8 mouse cellular contexts compared by ENCODE assay signal in the genomic region with DNA sequence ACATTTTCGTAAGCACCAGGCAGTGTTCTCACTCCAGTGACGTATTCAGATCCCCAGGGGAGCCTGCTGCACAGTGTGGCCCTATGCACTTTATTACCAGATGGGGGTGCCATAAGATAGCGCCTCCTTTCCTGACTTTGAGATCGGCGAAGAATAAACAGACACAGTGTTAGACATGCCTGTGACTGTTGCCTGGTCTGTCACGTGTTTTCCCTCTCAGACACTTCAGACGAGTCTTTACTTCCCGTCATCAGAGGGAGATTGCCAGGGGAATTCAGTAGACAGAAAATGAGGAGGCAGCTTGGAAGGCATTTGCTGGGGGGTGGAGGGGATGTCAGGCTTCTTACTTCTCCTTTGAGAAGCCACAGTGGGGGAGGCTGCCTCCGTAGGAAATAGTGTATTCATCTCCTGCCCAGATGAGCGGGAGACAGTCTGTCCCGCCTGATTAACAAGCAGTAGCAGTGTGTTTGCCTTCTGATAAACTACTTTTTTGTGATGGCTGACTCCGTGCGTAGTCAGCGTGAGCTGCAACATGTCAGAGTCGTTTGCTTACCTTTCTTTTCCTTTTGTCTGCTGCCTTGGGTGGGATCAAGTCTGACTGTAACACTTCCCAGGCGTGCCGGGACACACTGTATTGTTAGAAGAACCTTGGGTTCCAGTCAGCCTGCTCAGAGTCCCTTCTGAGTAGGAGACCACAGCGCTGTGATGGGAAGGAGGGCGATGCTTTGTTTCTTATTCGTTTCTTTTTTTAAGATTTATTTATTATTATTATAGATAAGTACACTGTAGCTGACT. TPM values are rescaled to one million over a fixed set of nuclear protein-coding genes. Genes with fewer than 3 reads are reported as not detected.
DNase-seq lines count a peak whose midpoint lies in the region; ATAC-seq and TF ChIP-seq lines count a peak whose summit lies in the region.

No protein-coding gene starts in this region.

- TF ChIP-seq EP300 in CH12.LX (IDR thresholded peaks at IDR 0.05; ENCODE audit: low read length) = peak; percentile 21; the same call in 1 of the 2 replicates

- in situ Hi-C loops in CH12.LX (cut with MboI; ENCODE audit: low pct_ligation_motif_present, low pct_unique_long_range_greater_than_20kb, low sequenced_read_pairs) = loop anchor here (5.0 kb wide), 1 partner anchor 274 kb away; no protein-coding TSS in a partner anchor

- dilution Hi-C loops in CH12.LX (cut with MboI; ENCODE audit: extremely low pct_ligation_motif_present, extremely low pct_unique_long_range_greater_than_20kb, low sequenced_read_pairs) = no loop called here

- H3K9ac ChIP-seq in CH12.LX (ENCODE audit: insufficient read depth, low read depth) = no peak overlapping the region
- no peak overlapping the region for H3K9ac ChIP-seq in forebrain, embryonic 14.5 days (ENCODE audit: low read length)
- H3K9ac ChIP-seq in neural tube, embryonic 14.5 days (replicated peaks; ENCODE audit: low read depth, low read length) = no peak overlapping the region

- no peaks in the 10 kb centered on the region for H3K79me2 ChIP-seq in CH12.LX (replicated peaks; ENCODE audit: control insufficient read depth, extremely low read depth, insufficient read depth, poor library complexity, severe bottlenecking)

- TF ChIP-seq CTCF in CH12.LX (conservative IDR thresholded peaks at IDR 0.05 in 1 of 2, IDR thresholded peaks at IDR 0.05 in 1 of 2; ENCODE audit: low read depth in 2 of 2, low read length in 2 of 2) = peak; percentile 37 to 80
- TF ChIP-seq CTCF in layer of hippocampus, adult 2 months (conservative IDR thresholded peaks at IDR 0.05) = peak; percentile 81
- TF ChIP-seq CTCF in lung, adult 2 months (IDR thresholded peaks at IDR 0.05; ENCODE audit: insufficient read depth, low read length) = peak; percentile 68

- H3K4me3 ChIP-seq in CH12.LX (replicated peaks in 1 of 3; ENCODE audit: low read depth in 2 of 3, low read length in 2 of 3, poor library complexity in 1 of 3) = no peak overlapping the region
- no peak overlapping the region for H3K4me3 ChIP-seq in forebrain, embryonic 14.5 days (ENCODE audit: low read depth, low read length)
- H3K4me3 ChIP-seq in layer of hippocampus, adult 2 months = no peak overlapping the region
- peak overlapping the region; percentile 6 for H3K4me3 ChIP-seq in lung, adult 2 months (replicated peaks; ENCODE audit: extremely low read depth, low read depth, low read length)
- no peak overlapping the region for H3K4me3 ChIP-seq in neural tube, embryonic 14.5 days (ENCODE audit: low read depth, low read length)

- DNase-seq in CH12.LX (ENCODE audit: extremely low read depth) = peak; percentile 88
- DNase-seq in adrenal gland, postnatal 25 days = peak; percentile 24
- peak; percentile 83 for DNase-seq in forebrain, embryonic 14.5 days (ENCODE audit: low spot score)
- DNase-seq in heart, postnatal 4 days = peak; percentile 77
- peak; percentile 68 to 85 for DNase-seq in layer of hippocampus, adult 2 months (ENCODE audit: low spot score in 2 of 2)
- DNase-seq in lung, adult 2 months = peak; percentile 59
- peak; percentile 83 for DNase-seq in thymus, postnatal 0 days (ENCODE audit: low spot score)

- H3K27ac ChIP-seq in CH12.LX (ENCODE audit: insufficient read depth, low read depth) = no peak overlapping the region
- H3K27ac ChIP-seq in forebrain, embryonic 14.5 days (ENCODE audit: low read depth, low read length) = peak overlapping the region; percentile 74
- peak overlapping the region; percentile 46; the same call in 1 of the 2 replicates for H3K27ac ChIP-seq in layer of hippocampus, adult 2 months
- H3K27ac ChIP-seq in neural tube, embryonic 14.5 days (ENCODE audit: low read depth, low read length) = peak overlapping the region; percentile 35; the same call in 1 of the 2 replicates

- ATAC-seq in forebrain, embryonic 14.5 days = peak; percentile 95
- ATAC-seq in neural tube, embryonic 14.5 days (ENCODE audit: low read depth) = peak; percentile 87

- H3K4me1 ChIP-seq in CH12.LX (ENCODE audit: control insufficient read depth in 1 of 2, insufficient read depth in 2 of 2) = peaks cover 7 to 35% of the 10 kb centered on the region in 2 experiments
- no peaks in the 10 kb centered on the region for H3K4me1 ChIP-seq in forebrain, embryonic 14.5 days (ENCODE audit: control insufficient read depth, insufficient read depth, low read length)
- peaks cover 17% of the 10 kb centered on the region for H3K4me1 ChIP-seq in lung, adult 2 months (ENCODE audit: control insufficient read depth, insufficient read depth, low read length)
- no peaks in the 10 kb centered on the region for H3K4me1 ChIP-seq in neural tube, embryonic 14.5 days (ENCODE audit: control insufficient read depth, insufficient read depth, low read length)

- TF ChIP-seq POLR2A in CH12.LX (IDR thresholded peaks at IDR 0.05; ENCODE audit: low read depth, low read length) = no peak
- no peak for TF ChIP-seq POLR2A in lung, adult 2 months (IDR thresholded peaks at IDR 0.05; ENCODE audit: borderline replicate concordance, extremely low read depth, low read depth, low read length)

- H3K4me2 ChIP-seq in CH12.LX (ENCODE audit: insufficient read depth, low read depth, poor library complexity, severe bottlenecking) = no peak overlapping the region
- H3K4me2 ChIP-seq in forebrain, embryonic 14.5 days (ENCODE audit: low read length) = no peak overlapping the region
- H3K4me2 ChIP-seq in neural tube, embryonic 14.5 days (ENCODE audit: low read depth, low read length) = 0 out of 2 replicates have a peak overlapping the region, but pooled peaks have one; percentile 3

- no peaks in the 10 kb centered on the region for H3K9me3 ChIP-seq in CH12.LX (replicated peaks; ENCODE audit: low read length)
- no peaks in the 10 kb centered on the region for H3K9me3 ChIP-seq in forebrain, embryonic 14.5 days (replicated peaks; ENCODE audit: control insufficient read depth, low read length)
- no peaks in the 10 kb centered on the region for H3K9me3 ChIP-seq in neural tube, embryonic 14.5 days (ENCODE audit: control insufficient read depth, low read length)

- TF ChIP-seq RAD21 in CH12.LX (IDR thresholded peaks at IDR 0.05; ENCODE audit: low read depth, low read length) = peak; percentile 74

- no peaks in the 10 kb centered on the region for H3K27me3 ChIP-seq in CH12.LX (replicated peaks)
- H3K27me3 ChIP-seq in forebrain, embryonic 14.5 days (replicated peaks; ENCODE audit: control insufficient read depth, insufficient read depth, low read length) = no peaks in the 10 kb centered on the region
- no peaks in the 10 kb centered on the region for H3K27me3 ChIP-seq in neural tube, embryonic 14.5 days (ENCODE audit: control insufficient read depth, insufficient read depth, low read length)

- peaks cover 51 to 80% of the 10 kb centered on the region in 2 experiments for H3K36me3 ChIP-seq in CH12.LX (replicated peaks in 1 of 2; ENCODE audit: control insufficient read depth in 1 of 2, insufficient read depth in 1 of 2, low read length in 1 of 2)
- peaks cover 50% of the 10 kb centered on the region for H3K36me3 ChIP-seq in forebrain, embryonic 14.5 days (ENCODE audit: control insufficient read depth, insufficient read depth, low read length)
- peaks cover 14% of the 10 kb centered on the region for H3K36me3 ChIP-seq in neural tube, embryonic 14.5 days (ENCODE audit: control insufficient read depth, insufficient read depth, low read length)

- WGBS in forebrain, embryonic 14.5 days = 59% methylated on average over 20 of the region's 20 CpGs
- 18% methylated on average over 20 of the region's 20 CpGs for WGBS in lung, adult 2 months
- 45% methylated on average over 20 of the region's 20 CpGs for WGBS in neural tube, embryonic 14.5 days

TF ChIP-seq in CH12.LX, 34 proteins besides CTCF, POLR2A, EP300 and RAD21 (continues in another document):
- TF ChIP-seq PAX5 (IDR thresholded peaks at IDR 0.05; ENCODE audit: low read length) (no peak), ELF1 (IDR thresholded peaks at IDR 0.05; ENCODE audit: low read depth, low read length) (no peak), NRF1 (IDR thresholded peaks at IDR 0.05; ENCODE audit: low read depth, low read length) (no peak), E2F4 (IDR thresholded peaks at IDR 0.05; ENCODE audit: insufficient replicate concordance, low read depth, low read length) (no peak), ETS1 (conservative IDR thresholded peaks at IDR 0.05; ENCODE audit: low read depth, low read length) (peak; percentile 50), MEF2A (IDR thresholded peaks at IDR 0.05; ENCODE audit: borderline replicate concordance, low read depth, low read length) (0 out of 2 replicates have a peak, but pooled peaks have one; percentile 10), TBP (conservative IDR thresholded peaks at IDR 0.05; ENCODE audit: low read depth, low read length) (no peak), ZNF384 (IDR thresholded peaks at IDR 0.05; ENCODE audit: low read depth, low read length) (no peak), MXI1 (IDR thresholded peaks at IDR 0.05; ENCODE audit: low read depth, low read length) (peak; percentile 66; the same call in 1 of the 2 replicates), MYC (IDR thresholded peaks at IDR 0.05; ENCODE audit: low read depth, low read length) (peak; percentile 72; the same call in 1 of the 2 replicates), SMC3 (IDR thresholded peaks at IDR 0.05; ENCODE audit: low read depth, low read length) (peak; percentile 68)

RNA-seq across cellular contexts. Expression of a gene that starts 40.4 kb away (rescaled TPM):
- 2.9 and 3.2 TPM in 2 replicates for total RNA-seq in CH12.LX (2012; rRNA removed)
- 1.5 and 1.7 TPM in 2 replicates for total RNA-seq in CH12.LX (2014; rRNA removed)
- 2.5 and 2.8 TPM in 2 replicates for polyA plus RNA-seq in CH12.LX (2012; ENCODE audit: insufficient read length, low read depth)
- total RNA-seq in adrenal gland, postnatal 25 days (2021) = 9.4 and 13.3 TPM in 2 replicates
- 3.3 and 4.4 TPM in 2 replicates for polyA plus RNA-seq in forebrain, embryonic 14.5 days (2014; fragmentation: Nextera tagmentation; extraction: Ambion mirVana)
- 1 to 10 TPM; 7.4 TPM for total RNA-seq in heart, postnatal 4 days (2021)
- total RNA-seq in layer of hippocampus, adult 2 months (2021) = 10 to 100 TPM; 16.6 to 17.6 TPM
- polyA plus RNA-seq in lung, adult 2 months (2012; rRNA removed) = 5.6 and 8.6 TPM in 2 replicates
- 3.5 and 4.1 TPM in 2 replicates for polyA plus RNA-seq in neural tube, embryonic 14.5 days (2014; fragmentation: Nextera tagmentation; extraction: Ambion mirVana)
- 1.5 and 2.3 TPM in 2 replicates for polyA plus RNA-seq in thymus, postnatal 0 days (2015; fragmentation: Nextera tagmentation; extraction: Ambion mirVana)

RNA-seq across cellular contexts. Expression of a gene that starts 58.5 kb away (rescaled TPM):
- 12.0 and 16.5 TPM in 2 replicates for total RNA-seq in CH12.LX (2012; rRNA removed)
- total RNA-seq in CH12.LX (2014; rRNA removed) = 4.3 and 5.2 TPM in 2 replicates
- 36.3 and 39.0 TPM in 2 replicates for polyA plus RNA-seq in CH12.LX (2012; ENCODE audit: insufficient read length, low read depth)
- total RNA-seq in adrenal gland, postnatal 25 days (2021) = 121 and 126 TPM in 2 replicates
- 57.4 and 69.6 TPM in 2 replicates for polyA plus RNA-seq in forebrain, embryonic 14.5 days (2014; fragmentation: Nextera tagmentation; extraction: Ambion mirVana)
- 10 to 100 TPM; 32.2 to 34.5 TPM for total RNA-seq in heart, postnatal 4 days (2021)
- 100 to 1,000 TPM; 269 to 286 TPM for total RNA-seq in layer of hippocampus, adult 2 months (2021)
- 53.1 and 62.3 TPM in 2 replicates for polyA plus RNA-seq in lung, adult 2 months (2012; rRNA removed)
- 135 and 144 TPM in 2 replicates for polyA plus RNA-seq in neural tube, embryonic 14.5 days (2014; fragmentation: Nextera tagmentation; extraction: Ambion mirVana)
- polyA plus RNA-seq in thymus, postnatal 0 days (2015; fragmentation: Nextera tagmentation; extraction: Ambion mirVana) = 31.9 and 39.9 TPM in 2 replicates

Comparison
In these comparisons a context has a peak if more than half of its experiments do, and no peak if none do; other contexts are left out.
1. DNase-seq: peak in every context shown above with its lines; median percentile 88 in CH12.LX; 83 in forebrain, embryonic 14.5 days; 83 in thymus, postnatal 0 days; 77 in heart, postnatal 4 days; 76 in layer of hippocampus, adult 2 months; 59 in lung, adult 2 months; 24 in adrenal gland, postnatal 25 days.